Mouse (Mus musculus) layer of hippocampus, adult 18-20 months (tissue): ENCODE data around the gene Ctsk. TPM values are rescaled to one million over a fixed set of nuclear protein-coding genes. Genes with fewer than 3 reads are reported as not detected.

ENCODE experiments used
- DNase-seq, 2 experiments: peaks; one replicate each; pipeline ENCODE4 v3.0.0; 2022; ENCODE audit warnings: low spot score in 2 of 2
- long read RNA-seq: library from polyadenylated mRNA; stranded (forward); transcript quantifications from one replicate; pipeline ENCODE4 v2.0.0, GENCODE M21; 2021
- total RNA-seq, 2 experiments: library from RNA; stranded (reverse); gene quantifications; 2 replicates each; pipeline ENCODE4 v1.2.3; 2021

The Ctsk gene
- 1 to 10 TPM; 2.3 to 2.9 TPM for total RNA-seq
- long read RNA-seq, partial matches to known transcripts = 1 of 2 reads
- long read RNA-seq, other reads (novel, unspliced or antisense) = 0 of 2 reads

- no peak for DNase-seq
Measured at GRCm38 (mm10) chr3:95499024-95499423, at the start of gene Ctsk. Gene Ctsk, plus strand, starts transcription at chr3:95499256.

- DNase-seq = peak in 1 of 2 experiments; percentile 53
Measured at GRCm38 (mm10) chr3:95450408-95450807, 48.6 kb upstream of the Ctsk start.

DNA sequence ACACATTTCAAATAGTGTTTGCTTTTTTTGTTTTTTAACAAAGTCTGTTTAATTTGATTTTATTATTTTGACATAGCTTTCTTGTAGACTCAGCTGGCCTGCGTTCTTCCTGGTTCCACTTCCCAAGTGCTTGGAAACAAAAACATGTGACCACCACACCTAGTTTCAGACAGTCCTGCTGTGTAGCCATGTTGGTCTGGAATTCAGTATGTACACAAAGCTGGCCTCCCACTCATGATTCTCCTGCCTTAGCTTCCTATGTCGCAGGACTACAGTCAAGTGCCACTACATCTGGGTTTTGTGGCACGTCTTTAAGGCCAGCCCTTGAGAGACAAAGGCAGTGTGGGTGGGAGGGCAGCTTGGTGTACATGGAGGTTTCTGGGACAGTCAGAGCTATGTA, 48.1 kb upstream of the Ctsk start:
- no peak for DNase-seq

DNA sequence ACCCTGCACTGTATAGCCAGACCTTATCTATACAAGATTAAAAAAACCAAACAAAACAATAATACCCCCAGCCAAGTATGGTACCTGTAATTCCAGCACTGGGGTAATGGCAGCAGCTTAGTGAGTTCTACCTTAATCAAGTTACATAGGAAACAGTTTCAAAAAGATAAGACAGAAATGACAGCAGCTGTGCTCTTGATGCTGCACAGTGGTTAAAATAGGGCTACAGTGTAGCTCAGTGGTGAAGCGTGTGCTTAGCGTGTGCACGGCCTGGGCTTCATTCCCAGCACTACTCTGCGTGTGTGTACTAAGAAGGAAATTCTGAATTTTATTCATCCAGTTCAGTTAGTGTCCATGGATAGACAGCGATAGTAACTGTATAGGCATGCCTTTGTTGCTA, 42.7 kb upstream of the Ctsk start:
- DNase-seq = no peak

DNA sequence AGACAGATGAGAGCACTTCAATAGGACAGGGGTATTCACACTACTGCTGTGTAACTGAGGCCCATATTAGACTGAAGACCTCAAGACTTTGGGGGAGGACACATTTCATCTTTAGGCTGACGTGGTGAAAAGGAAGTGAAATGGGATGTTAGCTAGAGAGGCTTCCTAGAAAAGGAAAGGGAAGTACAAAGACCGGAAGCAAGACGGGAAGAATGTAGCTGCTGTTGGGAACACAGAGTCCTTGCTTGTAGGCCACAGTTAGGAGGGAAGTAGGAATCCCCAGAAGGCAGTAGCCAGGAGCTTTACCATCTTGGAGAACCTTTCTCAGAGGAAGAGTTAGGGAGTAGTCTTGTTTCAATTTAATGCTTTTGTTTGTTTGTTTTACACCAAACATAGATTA, 41.3 kb upstream of the Ctsk start:
- DNase-seq = no peak

DNA sequence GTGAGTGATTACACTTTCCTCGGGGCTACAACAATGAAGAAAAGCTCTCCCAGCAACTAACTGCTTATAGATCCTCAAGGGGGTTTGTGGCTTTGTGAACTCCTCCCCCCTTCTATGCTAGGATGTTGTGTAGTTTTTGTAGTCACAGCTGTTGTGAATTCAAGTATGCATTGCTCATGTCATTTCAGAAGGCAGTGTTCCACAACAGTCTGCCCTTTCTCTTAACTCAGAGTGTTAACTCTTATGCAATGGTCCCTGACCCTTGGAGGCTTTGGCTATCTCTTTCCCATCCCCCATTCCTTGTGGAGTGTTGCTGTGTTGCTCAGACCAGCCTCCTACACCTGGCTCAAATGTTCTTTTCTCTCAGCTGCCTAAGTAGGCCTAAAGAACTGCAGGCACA, 39.7 kb upstream of the Ctsk start:
- DNase-seq = no peak

GRCm38 (mm10) chr3:95463852-95464251, 35.2 kb upstream of the Ctsk start:
- no peak for DNase-seq

DNA sequence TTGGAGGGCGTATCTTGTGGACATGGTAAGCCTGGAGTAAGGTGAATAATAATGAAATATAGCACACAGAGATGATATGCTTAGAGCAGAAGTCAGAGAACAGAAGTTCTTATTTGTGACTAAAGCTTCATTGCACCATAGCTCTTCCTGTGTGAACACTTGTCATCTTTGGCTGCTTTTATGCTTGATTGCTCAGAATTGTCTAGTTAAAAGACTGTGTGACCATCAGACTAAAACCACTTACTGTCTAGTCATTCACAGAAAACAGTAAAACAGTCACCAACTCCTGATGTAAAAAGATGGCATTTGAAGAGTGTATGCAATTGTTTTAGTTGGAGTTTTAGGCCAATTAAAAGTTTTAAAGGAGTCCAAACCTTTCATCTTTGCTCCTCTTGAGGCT, 20.1 kb upstream of the Ctsk start:
- no peak for DNase-seq

GRCm38 (mm10) chr3:95486421-95486820, 12.6 kb upstream of the Ctsk start:
- DNase-seq = no peak

DNA sequence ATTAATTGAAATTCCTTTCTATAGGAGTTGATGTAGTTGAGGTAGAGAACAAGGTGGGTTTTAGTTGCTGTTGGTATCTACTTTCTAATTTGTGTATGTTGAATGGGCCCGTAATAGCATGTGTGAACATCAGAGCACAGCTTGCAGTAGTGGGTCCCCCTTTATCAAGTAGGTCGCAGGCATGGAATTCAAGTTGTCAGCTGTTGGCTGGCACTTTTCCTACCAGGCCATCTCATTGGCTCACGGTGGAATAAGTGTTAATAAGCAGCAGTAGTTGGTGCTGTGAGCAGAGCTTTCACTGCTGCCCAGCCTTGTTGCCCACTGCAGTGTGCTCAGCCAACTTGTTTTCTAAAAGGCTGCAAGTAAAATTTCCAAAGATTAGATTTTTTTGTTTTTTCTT, 10.4 kb upstream of the Ctsk start:
- DNase-seq = no peak

GRCm38 (mm10) chr3:95490238-95490637, 8.8 kb upstream of the Ctsk start:
- DNase-seq = no peak

GRCm38 (mm10) chr3:95494342-95494741, 4.7 kb upstream of the Ctsk start:
- peak in 1 of 2 experiments; percentile 62 for DNase-seq

GRCm38 (mm10) chr3:95498229-95498628, 827 bp upstream of the Ctsk start:
- DNase-seq = no peak

GRCm38 (mm10) chr3:95499496-95500140, 562 bp downstream of the Ctsk start:
- peak in 1 of 2 experiments; percentile 18 for DNase-seq

DNA sequence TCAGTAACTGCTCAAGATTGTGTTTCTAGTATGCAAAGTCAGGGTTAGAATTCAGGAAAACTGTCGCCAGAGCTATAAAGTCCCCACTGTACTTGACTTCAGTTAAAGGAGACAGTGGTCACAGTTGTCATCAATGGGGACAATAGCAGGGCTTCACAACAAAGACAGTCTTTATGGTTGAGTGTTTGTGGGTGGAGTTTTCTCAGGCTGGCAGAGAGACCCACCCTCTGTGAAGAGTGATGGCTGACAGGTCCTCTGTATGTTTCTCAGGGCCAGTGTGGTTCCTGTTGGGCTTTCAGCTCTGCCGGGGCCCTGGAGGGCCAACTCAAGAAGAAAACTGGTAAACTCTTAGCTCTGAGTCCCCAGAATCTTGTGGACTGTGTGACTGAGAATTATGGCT, 3.3 kb downstream of the Ctsk start:
- DNase-seq = no peak

DNA sequence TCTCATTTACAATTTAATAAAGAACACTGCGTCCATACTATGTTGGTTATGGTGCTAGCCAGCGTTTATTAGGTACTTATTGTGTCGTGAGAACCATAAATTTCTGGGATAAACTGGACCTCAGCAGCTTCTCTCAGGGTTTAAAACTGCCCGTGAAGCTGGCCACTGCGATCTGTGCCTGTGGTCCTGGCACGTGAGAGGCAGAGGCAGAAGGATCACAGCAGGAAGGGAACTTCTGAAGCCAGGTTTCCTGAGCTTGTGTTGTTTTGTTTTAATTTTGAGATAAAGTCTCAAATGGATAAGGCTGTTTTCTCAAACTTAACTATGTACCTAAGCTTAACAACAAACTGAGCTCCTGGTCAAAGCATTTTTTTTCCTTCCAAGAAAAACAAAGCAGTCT, 10.3 kb downstream of the Ctsk start:
- DNase-seq = no peak

DNA sequence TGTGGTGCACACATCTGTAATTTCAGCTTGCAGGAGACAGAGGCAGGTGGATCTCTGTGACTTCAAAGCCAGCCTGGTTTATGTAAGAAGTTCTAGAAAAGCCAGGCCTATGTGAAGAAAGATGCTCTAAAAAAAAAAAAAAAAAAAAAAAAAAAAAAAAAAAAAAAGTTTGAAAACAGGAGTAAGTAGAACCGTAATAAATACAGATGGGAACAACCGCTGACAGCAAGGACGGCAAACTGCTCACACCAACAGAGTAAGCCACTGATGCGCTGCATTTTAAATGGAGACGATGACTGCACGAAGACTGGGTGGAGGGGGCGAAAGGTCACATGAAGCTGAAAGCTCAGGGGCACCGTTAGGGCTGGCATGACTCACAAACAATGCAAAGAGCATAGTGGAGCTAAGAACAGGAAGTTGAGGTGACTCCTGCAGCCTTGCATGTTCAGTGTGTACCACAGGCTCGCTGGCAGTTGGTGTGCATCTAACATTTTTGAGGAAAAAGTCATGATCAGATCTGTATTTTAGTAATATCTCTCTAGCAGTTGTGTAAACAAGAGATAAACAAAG, 12.6 kb downstream of the Ctsk start:
- no peak for DNase-seq

DNA sequence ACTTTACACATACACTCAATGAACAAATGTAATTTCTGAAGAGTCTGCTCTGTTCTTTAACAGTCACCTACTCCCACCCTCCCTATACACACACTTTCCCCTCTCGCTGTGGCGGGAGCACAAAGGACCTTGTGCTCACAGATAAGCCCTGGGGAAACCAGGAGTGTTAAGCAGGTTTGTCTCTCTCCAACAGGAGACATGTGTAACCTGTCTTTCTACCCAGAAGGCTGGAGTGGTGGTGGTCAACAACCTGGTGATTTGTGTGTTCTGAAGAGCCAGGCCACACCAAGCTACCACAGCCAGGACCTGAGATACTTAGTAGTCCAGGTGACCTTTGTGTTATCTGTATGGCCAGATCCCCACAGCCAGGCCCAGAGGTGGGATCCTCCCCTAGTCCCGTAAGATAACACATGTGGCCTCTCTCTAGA, 17.6 kb downstream of the Ctsk start:
- no peak for DNase-seq

GRCm38 (mm10) chr3:95517493-95517898, 18.4 kb downstream of the Ctsk start:
- DNase-seq = peak; percentile 67 to 90

- DNase-seq = peak in 1 of 2 experiments; percentile 26
Measured at GRCm38 (mm10) chr3:95518891-95519290, 19.8 kb downstream of the Ctsk start.

GRCm38 (mm10) chr3:95519315-95519714, 20.3 kb downstream of the Ctsk start:
- DNase-seq = no peak

GRCm38 (mm10) chr3:95520100-95520499, 21.0 kb downstream of the Ctsk start:
- no peak for DNase-seq

GRCm38 (mm10) chr3:95521168-95521567, 22.1 kb downstream of the Ctsk start:
- no peak for DNase-seq
